Mouse (Mus musculus) liver, embryonic 14.5 days (tissue): ENCODE measurements around the gene Sox6. TPM values are rescaled to one million over a fixed set of nuclear protein-coding genes. Genes with fewer than 3 reads are reported as not detected.

Source experiments
- ATAC-seq: fragments of 200-750 bp; cut with Nextera tagmentation; 2 replicates; pipeline ENCODE4 v1.8.0; 2017; ENCODE audit warnings: moderate number of reproducible peaks, mild to moderate bottlenecking, moderate library complexity; ENCODE audit not compliant: insufficient read depth
- DNase-seq, 3 experiments: peaks; one replicate each; pipeline ENCODE4 v3.0.0-alpha.2; 2012 to 2013; ENCODE audit warnings: low read depth in 3 of 3, low spot score in 3 of 3
- H3K27ac ChIP-seq: fragments of 300-500 bp; sonication (generic); 2 replicates; pipeline ENCODE4 v1.5.1; 2014; ENCODE audit warnings: moderate library complexity, mild to moderate bottlenecking, control low read depth, inconsistent platforms
- H3K27me3 ChIP-seq: fragments of 300-500 bp; sonication (generic); 2 replicates; pipeline ENCODE4 v1.6.1; 2014; ENCODE audit warnings: mild to moderate bottlenecking, low read length, moderate library complexity; ENCODE audit not compliant: control insufficient read depth, insufficient read depth
- H3K36me3 ChIP-seq: fragments of 300-500 bp; sonication (generic); replicated peaks from 2 replicates; pipeline ENCODE4 v1.6.1; 2014; ENCODE audit warnings: low read depth; ENCODE audit not compliant: control insufficient read depth, insufficient read depth
- H3K4me1 ChIP-seq, 2 experiments: fragments of 200-500 bp in 1 of 2; fragments of 300-500 bp in 1 of 2; sonication (generic) in 1 of 2; replicated peaks; 2 replicates each; pipeline ENCODE4 v1.6.1; 2012 to 2014; ENCODE audit warnings: antibody characterized with exemption in 1 of 2, inconsistent platforms in 1 of 2, low read length in 1 of 2; ENCODE audit not compliant: control insufficient read depth in 2 of 2, insufficient read depth in 2 of 2
- H3K4me2 ChIP-seq: fragments of 300-500 bp; sonication (generic); 2 replicates; pipeline ENCODE4 v1.6.1; 2014; ENCODE audit warnings: low read depth, mild to moderate bottlenecking, control low read depth, moderate library complexity
- H3K4me3 ChIP-seq, 2 experiments: fragments of 200-500 bp in 1 of 2; fragments of 300-500 bp in 1 of 2; sonication (generic) in 1 of 2; 2 replicates each; pipeline ENCODE4 v1.5.1; 2012 to 2014; ENCODE audit warnings: low read depth in 2 of 2, low read length in 2 of 2, mild to moderate bottlenecking in 2 of 2, control low read depth in 1 of 2, inconsistent platforms in 1 of 2, moderate library complexity in 1 of 2; ENCODE audit not compliant: insufficient read depth in 1 of 2
- H3K9ac ChIP-seq: fragments of 300-500 bp; sonication (generic); replicated peaks from 2 replicates; pipeline ENCODE4 v1.6.1; 2014; ENCODE audit warnings: mild to moderate bottlenecking, control low read depth, moderate library complexity
- H3K9me3 ChIP-seq: fragments of 300-500 bp; sonication (generic); 2 replicates; pipeline ENCODE4 v1.6.1; 2016; ENCODE audit warnings: low read length, mixed read lengths; ENCODE audit not compliant: control insufficient read depth
- CTCF ChIP-seq: IDR thresholded peaks from 2 replicates; pipeline ENCODE4 v1.5.1; 2016; ENCODE audit warnings: antibody characterized with exemption, low read depth, control low read depth
- EP300 ChIP-seq: IDR thresholded peaks from 2 replicates; pipeline ENCODE4 v1.6.1; 2016; ENCODE audit warnings: antibody characterized with exemption, low read depth
- WGBS: fragments of 180-500 bp; shearing (Covaris S2); extraction: QIAGEN DNeasy Blood & Tissue Kit; methylation state at CpG from one replicate; pipeline ENCODE4 v1.1.7; 2014; ENCODE audit not compliant: insufficient replicate concordance; 5-methylcytosine and 5-hydroxymethylcytosine counted together
- polyA plus RNA-seq, 2 experiments: library from polyadenylated mRNA; depleted of rRNA in 1 of 2; stranded (reverse) in 1 of 2; unstranded in 1 of 2; fragments of >200 nt; fragmentation: Nextera tagmentation in 1 of 2; extraction: Ambion mirVana in 1 of 2; gene quantifications; 2 replicates each; pipeline versions ENCODE4 v1.2.1 to v1.2.3; 2012 to 2014

The Sox6 gene
- polyA plus RNA-seq, 2 experiments = 15.9 to 64.0 TPM

DNA sequence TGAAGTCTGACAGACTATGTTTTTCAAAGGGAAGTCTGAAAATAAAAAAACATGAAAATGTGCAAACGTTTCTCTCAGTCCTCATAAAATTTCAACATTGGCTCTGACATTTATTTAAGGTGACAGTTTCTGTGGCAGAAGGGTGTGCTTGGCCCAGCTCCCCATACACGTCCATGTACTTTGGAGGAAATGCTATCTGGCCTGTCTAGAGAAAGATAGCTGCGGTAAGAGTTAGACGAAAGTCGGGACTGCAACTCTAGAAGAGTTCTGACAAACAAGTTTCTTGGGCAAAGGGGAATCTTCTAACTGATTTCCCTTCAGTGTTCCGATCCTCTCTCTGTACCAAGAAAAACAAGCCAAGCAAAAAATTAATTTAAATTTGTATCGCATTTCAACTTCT lies 150.5 kb downstream of the Sox6 start:
- no peaks in the 10 kb centered on the region for H3K36me3 ChIP-seq
- 30% methylated on average over 7 of the region's 7 CpGs for WGBS
- H3K4me3 ChIP-seq = no peak overlapping the region
- peak; percentile 86 for ATAC-seq
- peak overlapping the region; percentile 6 for H3K4me2 ChIP-seq
- TF ChIP-seq EP300 (peak; percentile 40; the same call in 1 of the 2 replicates), CTCF (no peak)
- DNase-seq = no peak
- peaks cover 28 to 43% of the 10 kb centered on the region in 2 experiments for H3K4me1 ChIP-seq
- H3K27ac ChIP-seq = peak overlapping the region; percentile 23; the same call in 1 of the 2 replicates
- no peaks in the 10 kb centered on the region for H3K9me3 ChIP-seq
- no peak overlapping the region for H3K9ac ChIP-seq
- H3K27me3 ChIP-seq = no peaks in the 10 kb centered on the region

DNA sequence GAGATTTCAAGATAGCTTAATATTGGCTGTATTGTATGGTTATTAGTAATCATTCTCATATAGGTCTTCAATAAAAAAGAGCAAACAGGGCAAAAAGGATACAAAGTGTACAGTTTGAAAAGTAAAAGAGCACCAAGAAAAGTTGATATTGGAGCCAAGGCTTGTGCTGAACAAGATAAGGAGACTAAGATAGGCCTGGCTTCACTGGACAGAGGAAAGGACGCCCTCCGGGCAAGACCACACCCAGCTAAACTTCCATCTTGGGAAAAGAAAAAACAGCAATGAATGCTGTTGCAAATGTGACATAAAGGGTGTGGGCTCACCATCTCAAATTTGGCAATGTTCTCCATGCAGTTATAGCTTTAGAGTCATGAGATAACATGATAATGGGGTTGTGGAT lies 165.7 kb downstream of the Sox6 start:
- Histone ChIP-seq H3K27ac (no peak overlapping the region), H3K27me3 (no peaks in the 10 kb centered on the region), H3K4me3 (no peak overlapping the region), H3K4me1 (peaks cover 11% of the 10 kb centered on the region in 2 experiments; a peak in 3 of 4 replicates), H3K9me3 (no peaks in the 10 kb centered on the region), H3K4me2 (no peak overlapping the region), H3K9ac (no peak overlapping the region), H3K36me3 (no peaks in the 10 kb centered on the region)
- TF ChIP-seq CTCF = no peak
- TF ChIP-seq EP300 = 0 out of 2 replicates have a peak, but pooled peaks have one; percentile 5
- ATAC-seq = 0 out of 2 replicates have a peak, but pooled peaks have one; percentile 50
- 20% methylated on average over 2 of the region's 2 CpGs for WGBS
- no peak for DNase-seq

GRCm38 (mm10) chr7:115868504-115868903 lies 170.1 kb downstream of the Sox6 start:
- Histone ChIP-seq H3K4me3 (no peak overlapping the region), H3K9me3 (no peaks in the 10 kb centered on the region), H3K9ac (no peak overlapping the region), H3K36me3 (no peaks in the 10 kb centered on the region), H3K4me2 (no peak overlapping the region), H3K4me1 (peaks cover 21 to 29% of the 10 kb centered on the region in 2 experiments), H3K27ac (no peak overlapping the region), H3K27me3 (no peaks in the 10 kb centered on the region)
- WGBS = 63% methylated on average over 2 of the region's 2 CpGs
- TF ChIP-seq CTCF = no peak
- no peak for TF ChIP-seq EP300
- no peak for ATAC-seq
- no peak for DNase-seq

DNA sequence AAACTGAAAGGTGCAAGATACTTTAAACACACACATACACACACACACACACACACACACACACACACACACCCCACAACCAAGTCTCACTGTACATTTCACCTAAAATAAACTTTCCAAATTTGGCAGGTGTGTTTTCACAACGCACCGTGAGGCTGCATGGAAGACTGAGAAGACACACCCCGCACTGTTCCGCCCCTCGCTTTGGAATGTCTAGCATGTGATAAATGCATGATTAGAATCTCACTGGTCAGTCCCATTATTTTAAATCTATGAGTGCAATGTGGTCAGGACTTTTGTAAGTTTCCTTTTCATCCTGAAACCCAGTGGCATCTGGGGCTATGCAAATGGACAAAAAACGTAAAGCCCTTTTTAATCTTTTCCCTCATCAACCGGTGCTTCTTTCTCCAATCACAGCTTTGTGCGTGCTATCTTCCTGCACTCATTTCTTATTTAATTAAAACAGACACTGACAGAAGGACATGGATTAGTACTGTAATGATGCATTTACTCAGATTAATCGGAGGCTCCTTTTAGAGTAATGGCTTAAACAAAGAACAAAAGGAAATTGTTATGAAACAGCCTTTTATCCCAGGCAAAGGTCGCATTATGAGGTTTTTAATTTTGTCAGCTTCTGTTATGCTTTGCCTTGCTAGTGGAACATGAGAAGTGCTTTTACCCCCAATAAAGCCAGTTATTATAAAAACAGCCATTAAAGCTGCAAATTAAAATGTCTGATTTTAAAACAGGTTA lies 170.9 kb downstream of the Sox6 start:
- ATAC-seq = no peak

GRCm38 (mm10) chr7:115866698-115867500 lies 171.7 kb downstream of the Sox6 start:
- no peak overlapping the region for H3K27ac ChIP-seq
- TF ChIP-seq CTCF = no peak
- no peak for TF ChIP-seq EP300
- DNase-seq (no peak), ATAC-seq (no peak)
- no peaks in the 10 kb centered on the region for H3K9me3 ChIP-seq
- no peak overlapping the region for H3K4me3 ChIP-seq
- H3K27me3 ChIP-seq = no peaks in the 10 kb centered on the region
- no peak overlapping the region for H3K4me2 ChIP-seq
- WGBS = 51% methylated on average over 9 of the region's 9 CpGs
- H3K4me1 ChIP-seq = peaks cover 10 to 18% of the 10 kb centered on the region in 2 experiments
- no peak overlapping the region for H3K9ac ChIP-seq
- no peaks in the 10 kb centered on the region for H3K36me3 ChIP-seq

More for the DNA sequence above, 170.9 kb downstream of the Sox6 start:
- 55% methylated on average over 10 of the region's 10 CpGs for whole genome bisulfite sequencing
- H3K27ac ChIP-seq = no peak overlapping the region
- DNase-seq = no peak
- no peak overlapping the region for H3K9ac ChIP-seq
- H3K36me3 ChIP-seq = no peaks in the 10 kb centered on the region
- no peaks in the 10 kb centered on the region for H3K9me3 ChIP-seq
- H3K27me3 ChIP-seq = no peaks in the 10 kb centered on the region
- no peak for TF ChIP-seq EP300
- TF ChIP-seq CTCF = no peak
- peaks cover 16 to 22% of the 10 kb centered on the region in 2 experiments for H3K4me1 ChIP-seq
- no peak overlapping the region for H3K4me2 ChIP-seq
- H3K4me3 ChIP-seq = no peak overlapping the region
